Mouse (Mus musculus): Measurements from ENCODE around the gene Clasp1.

GRCm38 (mm10) chr1:118660880-118661465 lies 272.1 kb downstream of the Clasp1 start:
- TF ChIP-seq CTCF (conservative IDR thresholded peaks at IDR 0.05; ENCODE audit: insufficient read depth, insufficient read length, low read depth, low read length) (no peak), POLR2A (IDR thresholded peaks at IDR 0.05; ENCODE audit: low read depth, low read length) (no peak)
